Mouse (Mus musculus): ENCODE data around the gene Pitx2.

DNA sequence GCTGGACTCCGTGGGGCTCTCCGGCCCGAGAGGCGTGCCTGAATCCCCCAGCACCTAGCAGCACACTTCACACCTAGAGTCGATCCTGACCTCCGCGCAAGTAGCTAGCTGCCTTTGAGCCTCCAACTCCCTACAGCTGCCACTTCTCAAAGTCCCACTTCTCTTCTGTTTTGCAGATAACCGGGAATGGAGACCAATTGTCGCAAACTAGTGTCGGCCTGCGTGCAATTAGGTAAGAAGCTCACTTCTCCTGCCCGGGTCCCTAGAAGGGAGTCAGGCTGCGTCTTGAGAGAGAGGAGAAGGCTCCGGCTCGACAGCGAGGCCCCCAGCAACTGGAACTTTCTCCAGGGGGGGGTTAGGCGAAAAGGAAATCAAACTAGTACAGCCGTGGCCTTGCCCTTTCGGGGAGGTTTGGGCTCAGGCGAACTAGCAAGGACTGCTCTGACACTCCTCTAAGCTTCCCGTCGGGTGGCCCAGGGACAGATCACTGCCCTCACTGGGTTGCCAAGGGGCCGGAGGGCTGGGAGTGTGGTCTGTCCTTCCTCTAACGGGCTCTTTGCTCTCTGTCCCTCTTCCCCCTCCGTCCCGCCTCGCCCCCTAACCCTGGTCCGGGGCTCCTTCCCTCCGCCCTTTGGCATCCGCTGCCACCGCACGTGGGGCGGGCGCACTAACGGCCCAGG is 4.2 kb downstream of the Pitx2 start:
- TF ChIP-seq CTCF (IDR thresholded peaks at IDR 0.05; ENCODE audit: low read depth), result no peak
- no peak for TF ChIP-seq EP300 (IDR thresholded peaks at IDR 0.05; ENCODE audit: low read depth)

Data from liver, postnatal 0 days (tissue).